Mouse (Mus musculus): ENCODE results near the gene Micu2.
"Not testable (repeated sequence)": the region's sequence is repeated elsewhere in the genome, so short reads cannot be mapped to it uniquely, and the experiment has no call there.

Micu2 gene

GRCm38 (mm10) chr14:57961861-57962260, 37.2 kb downstream of the Micu2 start:
- no peak for DNase-seq (ENCODE audit: low spot score in 2 of 2)

DNA sequence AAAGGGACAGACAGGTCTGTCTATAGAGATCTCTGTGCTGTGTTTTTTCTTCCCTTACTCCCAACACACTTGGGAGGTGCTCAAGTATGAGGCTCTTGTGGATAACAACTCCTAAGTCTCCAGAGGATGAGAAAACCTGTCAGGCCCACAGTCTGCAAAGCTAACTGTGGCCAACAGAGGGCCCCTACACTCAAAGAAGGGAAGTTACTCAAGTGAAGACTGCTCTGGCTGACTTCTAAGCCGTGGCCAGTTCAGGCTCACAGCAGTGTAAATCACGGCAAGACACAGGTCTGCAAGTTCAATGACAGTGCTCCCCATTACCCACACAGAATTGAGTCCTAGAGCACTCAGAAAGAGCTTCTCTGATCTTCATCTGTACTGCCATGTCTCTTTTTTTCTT, 48.0 kb downstream of the Micu2 start:
- DNase-seq (ENCODE audit: low spot score in 2 of 2), result no peak

DNA sequence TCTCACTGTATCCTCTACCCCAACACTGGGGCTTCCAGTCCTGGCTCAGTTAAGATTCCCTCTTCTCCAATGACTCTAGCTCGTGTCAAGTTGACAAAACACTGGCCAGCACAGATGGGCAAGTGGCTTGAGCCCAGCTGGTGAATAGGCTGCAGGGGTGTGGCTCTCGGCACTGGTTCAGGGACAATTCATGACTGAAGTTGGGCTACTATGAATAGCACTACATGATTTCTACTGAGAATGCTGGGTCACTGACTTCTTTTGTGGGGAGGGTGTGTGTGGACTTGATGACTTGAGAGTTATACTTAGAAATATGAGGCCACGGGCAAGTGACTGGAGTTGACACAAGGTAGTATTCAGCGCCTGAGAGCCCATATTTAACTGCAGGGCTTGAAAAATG, 53.2 kb downstream of the Micu2 start:
- peak; percentile 72 to 82 for DNase-seq (ENCODE audit: low spot score in 2 of 2)

DNA sequence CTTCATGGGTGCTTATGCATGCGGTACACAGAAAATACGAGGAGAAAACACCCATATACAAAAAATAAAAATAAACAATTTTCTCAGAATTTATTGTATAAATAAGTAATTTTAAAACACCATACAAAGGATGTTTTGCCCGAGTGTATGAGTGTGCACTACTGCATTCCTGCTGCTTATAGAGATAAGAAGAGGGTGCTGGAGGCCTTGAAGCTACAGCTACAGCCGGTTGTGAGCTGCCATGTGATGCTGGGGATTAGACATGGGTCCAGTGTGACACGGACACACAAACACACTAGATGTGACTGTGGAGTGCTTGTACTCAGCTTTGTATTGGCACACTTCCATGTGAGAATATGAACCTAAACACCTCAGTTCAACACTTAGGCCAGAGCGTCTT, 61.8 kb downstream of the Micu2 start:
- DNase-seq (ENCODE audit: low spot score in 2 of 2), result no peak

DNA sequence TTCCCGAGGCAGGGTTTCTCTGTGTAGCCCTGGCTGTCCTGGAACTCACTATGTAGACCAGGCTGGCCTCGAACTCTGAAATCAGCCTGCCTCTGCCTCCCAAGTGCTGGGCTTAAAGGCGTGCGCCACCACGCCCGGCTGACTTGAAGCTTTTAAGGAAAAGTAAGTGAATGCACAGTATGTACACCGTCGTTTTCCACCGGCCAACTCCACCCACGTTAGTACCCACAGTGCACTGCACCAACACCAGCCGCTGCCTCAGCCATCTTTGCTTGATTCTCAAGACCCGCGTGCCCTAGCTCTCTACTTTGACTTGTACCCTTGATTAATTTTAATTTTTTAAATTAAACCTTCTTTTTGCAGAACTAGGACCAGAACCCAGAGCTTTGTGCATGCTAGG, 64.4 kb downstream of the Micu2 start:
- no peak for DNase-seq (ENCODE audit: low spot score in 2 of 2)

GRCm38 (mm10) chr14:57933608-57934007, 65.5 kb downstream of the Micu2 start:
- no peak for DNase-seq (ENCODE audit: low spot score in 2 of 2)

- no peak for DNase-seq (ENCODE audit: low spot score in 2 of 2)
Observed at GRCm38 (mm10) chr14:57932881-57933443, 66.1 kb downstream of the Micu2 start.

DNA sequence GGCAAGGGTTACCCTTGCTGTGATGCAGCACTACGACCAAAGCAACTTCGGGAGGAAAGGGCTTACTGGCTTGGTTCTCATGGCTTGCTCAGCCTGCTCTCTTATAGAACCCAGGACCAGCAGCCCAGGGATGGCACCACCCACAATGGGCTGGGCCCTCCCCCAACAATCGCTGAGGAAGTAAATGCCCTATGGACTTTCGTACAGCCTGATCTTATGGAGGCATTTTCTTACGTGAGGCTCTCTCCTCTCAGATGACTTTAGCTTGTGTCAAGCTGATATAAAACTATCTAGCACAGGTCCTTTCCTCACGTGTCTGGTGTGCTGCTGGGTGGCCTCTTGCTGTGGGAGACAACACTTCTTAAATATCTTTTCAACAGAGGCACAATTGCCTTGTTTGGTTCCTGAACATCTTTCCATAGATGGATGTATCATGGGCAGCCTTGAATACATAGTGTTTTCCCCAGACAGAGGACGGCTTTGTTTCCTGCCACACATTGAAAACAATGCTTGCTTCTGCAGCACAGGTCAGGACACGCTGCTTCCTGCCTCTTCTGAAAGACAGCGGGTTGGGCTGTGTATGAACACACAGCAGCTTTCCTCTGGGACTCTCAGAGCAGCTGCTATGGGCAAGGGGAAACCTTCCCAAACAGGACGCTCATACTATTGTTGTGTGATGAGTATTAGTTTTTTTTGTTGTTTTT, 77.5 kb downstream of the Micu2 start:
- DNase-seq (ENCODE audit: low spot score in 2 of 2), result peak; percentile 39 to 65

- no peak for DNase-seq (ENCODE audit: low spot score in 2 of 2)
Observed at GRCm38 (mm10) chr14:57920568-57921310, 78.3 kb downstream of the Micu2 start.

- DNase-seq (ENCODE audit: low spot score in 2 of 2), result no peak
Observed at GRCm38 (mm10) chr14:57919148-57919875, 79.8 kb downstream of the Micu2 start.

- DNase-seq (ENCODE audit: low spot score in 2 of 2), result no peak
Observed at GRCm38 (mm10) chr14:57915341-57915740, 83.7 kb downstream of the Micu2 start.

GRCm38 (mm10) chr14:57912211-57913007, 86.7 kb downstream of the Micu2 start:
- not testable (repeated sequence) for DNase-seq (ENCODE audit: low spot score in 2 of 2)

- not testable (repeated sequence) for DNase-seq (ENCODE audit: low spot score in 2 of 2)
Observed at GRCm38 (mm10) chr14:57911787-57912186, 87.3 kb downstream of the Micu2 start.

DNA sequence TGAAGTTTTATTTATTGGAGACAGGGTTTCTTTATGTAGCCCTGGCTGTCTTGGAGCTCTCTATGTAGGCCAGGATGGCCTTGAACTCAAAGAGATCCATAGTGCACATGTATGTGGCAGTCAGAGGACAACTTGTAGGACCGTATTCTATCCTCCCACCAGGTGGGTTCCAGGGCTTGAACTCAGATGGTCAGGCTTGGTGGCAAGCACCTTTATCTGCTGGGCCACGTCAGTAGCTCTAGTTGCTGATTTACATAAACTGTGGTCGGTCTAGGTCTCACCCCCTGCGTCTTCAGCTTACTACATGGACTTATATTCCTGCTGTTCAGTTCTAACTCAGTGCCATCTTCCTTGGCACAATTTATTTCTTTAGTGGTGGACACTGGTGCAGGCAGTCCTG, 87.7 kb downstream of the Micu2 start:
- DNase-seq (ENCODE audit: low spot score in 2 of 2), result no peak

- peak; percentile 80 to 84 for DNase-seq (ENCODE audit: low spot score in 2 of 2)
Observed at GRCm38 (mm10) chr14:57910501-57911068, 88.5 kb downstream of the Micu2 start.

- no peak for DNase-seq (ENCODE audit: low spot score in 2 of 2)
Observed at GRCm38 (mm10) chr14:57909297-57909696, 89.8 kb downstream of the Micu2 start.

DNA sequence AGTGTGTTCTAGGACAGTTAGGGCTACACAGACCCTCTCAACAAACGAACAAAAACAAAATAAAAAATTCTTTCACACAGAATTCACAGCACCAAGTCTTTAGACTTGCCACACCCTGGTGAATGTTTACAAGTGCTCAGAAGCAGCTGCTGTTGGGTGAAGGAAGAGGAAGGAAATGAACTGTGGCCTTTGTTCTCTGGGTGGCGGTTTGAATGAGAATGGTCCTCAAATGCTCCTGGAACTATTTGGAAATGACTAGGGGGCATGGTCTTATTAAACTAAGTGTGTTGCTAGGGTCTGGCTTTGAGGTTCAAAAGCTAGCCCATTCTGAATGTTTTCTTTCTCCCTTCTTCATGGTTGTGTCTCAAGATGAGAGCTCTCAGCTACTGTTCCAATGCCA, 90.6 kb downstream of the Micu2 start:
- DNase-seq (ENCODE audit: low spot score in 2 of 2), result peak; percentile 17 to 43

DNA sequence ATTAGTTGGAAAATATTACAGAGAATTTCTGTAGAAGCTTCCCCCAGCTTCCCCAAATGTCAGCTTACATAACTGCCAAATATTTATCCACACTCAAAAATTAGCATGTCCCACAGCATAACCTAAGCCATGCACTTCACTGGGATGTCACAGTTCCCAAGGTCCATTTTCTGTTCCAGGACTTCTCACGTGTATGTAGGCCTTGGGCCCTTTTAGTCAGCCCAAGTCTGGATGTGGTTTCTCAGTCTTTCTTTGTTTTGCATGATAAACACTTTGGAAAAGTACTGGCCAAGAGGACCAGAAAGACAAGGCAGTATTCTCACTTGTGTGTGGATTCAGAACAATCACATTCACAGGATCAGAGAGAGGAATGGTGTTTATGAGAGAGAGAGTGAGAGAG, 97.1 kb downstream of the Micu2 start:
- no peak for DNase-seq (ENCODE audit: low spot score in 2 of 2)

DNA sequence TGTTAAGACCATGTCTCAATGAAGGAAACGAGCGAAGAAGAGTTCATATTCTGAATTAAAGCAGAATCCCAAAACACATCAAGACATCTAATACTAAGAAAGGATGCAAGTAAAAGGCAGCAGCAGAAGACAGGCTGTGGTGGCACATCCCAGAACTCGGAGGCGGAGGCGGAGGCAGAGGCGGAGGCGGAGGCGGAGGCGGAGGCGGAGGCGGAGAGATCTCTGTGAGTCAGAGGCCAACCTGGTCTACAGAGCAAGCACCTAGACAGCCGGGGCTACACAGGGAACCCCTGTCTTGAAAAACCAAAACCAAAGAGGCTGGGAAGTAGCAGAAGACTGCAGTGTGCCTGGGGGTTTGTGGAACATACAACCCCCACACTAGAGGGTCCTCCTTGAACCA, 102.2 kb downstream of the Micu2 start:
- no peak for DNase-seq (ENCODE audit: low spot score in 2 of 2)

- not testable (repeated sequence) for DNase-seq (ENCODE audit: low spot score in 2 of 2)
Observed at GRCm38 (mm10) chr14:57896088-57896871, 102.8 kb downstream of the Micu2 start.
